Mouse (Mus musculus) forebrain, embryonic 16.5 days (tissue): Measurements from ENCODE around the gene Nrxn1. TPM values are rescaled to one million over a fixed set of nuclear protein-coding genes. Genes with fewer than 3 reads are reported as not detected.
A peak's percentile ranks its signal among the peaks of the same experiment; 100 is the strongest.

ENCODE experiments used
- ATAC-seq: fragments of 200-750 bp; cut with Nextera tagmentation; 2 replicates; pipeline ENCODE4 v1.8.0; 2017; ENCODE audit warnings: mild to moderate bottlenecking, moderate library complexity
- H3K27ac ChIP-seq: fragments of 300-500 bp; sonication (generic); 2 replicates; pipeline ENCODE4 v1.5.1; 2014; ENCODE audit warnings: low read length, control low read depth
- H3K27me3 ChIP-seq: fragments of 300-500 bp; sonication (generic); replicated peaks from 2 replicates; pipeline ENCODE4 v1.6.1; 2014; ENCODE audit warnings: low read length; ENCODE audit not compliant: control insufficient read depth, insufficient read depth
- H3K36me3 ChIP-seq: fragments of 300-500 bp; sonication (generic); 2 replicates; pipeline ENCODE4 v1.6.1; 2014; ENCODE audit not compliant: control insufficient read depth, insufficient read depth
- H3K4me1 ChIP-seq: fragments of 300-500 bp; sonication (generic); replicated peaks from 2 replicates; pipeline ENCODE4 v1.6.1; 2014; ENCODE audit warnings: low read length; ENCODE audit not compliant: control insufficient read depth, insufficient read depth
- H3K4me2 ChIP-seq: fragments of 300-500 bp; sonication (generic); 2 replicates; pipeline ENCODE4 v1.6.1; 2014; ENCODE audit warnings: mild to moderate bottlenecking, low read length, control low read depth
- H3K4me3 ChIP-seq: fragments of 300-500 bp; sonication (generic); replicated peaks from 2 replicates; pipeline ENCODE4 v1.5.1; 2014; ENCODE audit warnings: mild to moderate bottlenecking, low read length, control low read depth
- H3K9ac ChIP-seq: fragments of 300-500 bp; sonication (generic); replicated peaks from 2 replicates; pipeline ENCODE4 v1.6.1; 2014; ENCODE audit warnings: low read depth, low read length, control low read depth
- H3K9me3 ChIP-seq: fragments of 300-500 bp; sonication (generic); 2 replicates; pipeline ENCODE4 v1.6.1; 2016; ENCODE audit warnings: low read length; ENCODE audit not compliant: control insufficient read depth
- WGBS: fragments of 180-500 bp; shearing (Covaris S2); extraction: QIAGEN DNeasy Blood & Tissue Kit; methylation state at CpG from one replicate; pipeline ENCODE4 v1.1.7; 2014; 5-methylcytosine and 5-hydroxymethylcytosine counted together
- polyA plus RNA-seq: library from polyadenylated mRNA; unstranded; fragments of >200 nt; fragmentation: Nextera tagmentation; extraction: Ambion mirVana; gene quantifications from 2 replicates; pipeline ENCODE4 v1.2.1, GENCODE M21; 2015

Nrxn1 gene
- polyA plus RNA-seq, 1 experiment from 2014 or later, result 198 TPM

DNA sequence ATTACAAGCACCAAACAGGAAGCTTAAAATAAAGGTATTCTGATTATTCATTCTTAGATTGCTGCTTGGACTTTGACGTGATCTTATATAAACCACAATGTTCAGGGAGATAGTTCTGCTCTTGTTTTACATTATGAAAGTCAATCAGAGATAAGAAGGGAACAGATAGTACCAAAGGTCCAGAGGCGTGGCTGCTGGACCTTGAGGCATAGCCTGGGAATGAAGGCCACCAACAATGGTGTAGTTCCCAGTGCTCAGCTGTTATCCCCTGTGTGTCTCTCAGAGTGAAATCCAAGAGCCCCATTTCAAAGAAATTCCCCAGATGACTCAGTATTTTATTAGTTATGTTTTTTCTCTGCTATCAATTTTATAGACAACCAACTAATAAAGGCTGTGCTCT, 294.2 kb downstream of the Nrxn1 start:
- H3K27ac ChIP-seq, result no peak overlapping the region
- no peaks in the 10 kb centered on the region for H3K27me3 ChIP-seq
- H3K4me3 ChIP-seq, result no peak overlapping the region
- no peaks in the 10 kb centered on the region for H3K36me3 ChIP-seq
- H3K4me1 ChIP-seq, result peaks cover 2% of the 10 kb centered on the region; the same call in 1 of the 2 replicates
- no peaks in the 10 kb centered on the region for H3K9me3 ChIP-seq
- no peak overlapping the region for H3K4me2 ChIP-seq
- 85% methylated on average over 2 of the region's 2 CpGs for WGBS
- ATAC-seq, result no peak
- no peak overlapping the region for H3K9ac ChIP-seq

DNA sequence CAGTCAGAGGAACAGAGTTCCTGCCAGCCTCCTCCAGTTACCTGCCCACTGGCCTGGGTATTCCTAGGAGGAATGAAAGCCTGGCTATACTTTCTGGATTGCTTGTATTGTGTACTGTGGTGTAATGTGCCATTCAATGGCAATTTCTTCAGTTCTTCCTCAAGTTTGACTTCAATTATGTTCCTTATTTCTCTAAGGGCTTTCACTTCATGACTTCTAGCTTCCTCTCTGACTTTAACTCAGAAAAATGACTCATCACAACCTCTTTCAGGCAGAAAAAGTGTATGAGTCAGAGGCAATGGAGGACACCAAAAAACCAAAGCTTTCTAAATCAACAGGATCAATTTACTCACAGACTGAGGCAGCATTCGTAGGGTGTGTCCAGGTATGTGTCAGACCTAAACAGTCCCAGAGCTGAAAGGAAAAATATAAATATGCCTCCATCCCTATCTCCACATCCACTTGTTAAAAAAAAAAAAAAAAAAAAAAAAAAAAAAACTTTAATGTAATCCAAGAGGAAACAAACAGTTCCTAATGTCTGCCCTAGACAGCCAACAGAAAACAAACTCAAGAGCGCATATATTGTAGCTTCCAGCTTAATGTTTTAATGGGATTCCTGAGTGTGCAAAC, 295.1 kb downstream of the Nrxn1 start:
- Histone ChIP-seq H3K9me3 (no peaks in the 10 kb centered on the region), H3K4me2 (no peak overlapping the region), H3K4me1 (peaks cover 2% of the 10 kb centered on the region; the same call in 1 of the 2 replicates), H3K9ac (no peak overlapping the region), H3K4me3 (no peak overlapping the region), H3K27me3 (no peaks in the 10 kb centered on the region), H3K36me3 (no peaks in the 10 kb centered on the region), H3K27ac (no peak overlapping the region)
- ATAC-seq, result no peak
- WGBS, result 91% methylated on average over 2 of the region's 2 CpGs

DNA sequence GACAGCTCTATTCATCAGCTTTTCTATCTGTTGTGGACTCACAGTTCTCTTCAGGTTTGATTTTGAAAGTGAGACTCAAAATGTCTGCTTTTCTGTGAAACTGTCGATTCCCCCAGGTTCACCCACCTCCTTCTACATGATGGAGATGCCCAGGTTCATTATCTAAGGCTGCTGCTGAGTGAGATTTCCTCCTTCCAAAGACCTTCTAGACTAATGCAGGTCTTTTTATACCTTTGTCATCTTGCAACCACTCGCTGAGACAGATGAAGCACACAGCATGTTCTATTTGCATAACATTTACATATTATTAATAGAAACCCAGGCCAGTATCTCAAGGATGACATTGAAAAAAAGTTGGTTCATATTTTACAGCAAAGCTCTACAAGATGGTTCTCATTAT, 295.9 kb downstream of the Nrxn1 start:
- no peaks in the 10 kb centered on the region for H3K36me3 ChIP-seq
- H3K27me3 ChIP-seq, result no peaks in the 10 kb centered on the region
- H3K9ac ChIP-seq, result no peak overlapping the region
- 55% methylated on average over 2 of the region's 2 CpGs for WGBS
- peaks cover 2% of the 10 kb centered on the region; the same call in 1 of the 2 replicates for H3K4me1 ChIP-seq
- H3K9me3 ChIP-seq, result no peaks in the 10 kb centered on the region
- no peak overlapping the region for H3K27ac ChIP-seq
- H3K4me3 ChIP-seq, result no peak overlapping the region
- H3K4me2 ChIP-seq, result no peak overlapping the region
- ATAC-seq, result no peak

DNA sequence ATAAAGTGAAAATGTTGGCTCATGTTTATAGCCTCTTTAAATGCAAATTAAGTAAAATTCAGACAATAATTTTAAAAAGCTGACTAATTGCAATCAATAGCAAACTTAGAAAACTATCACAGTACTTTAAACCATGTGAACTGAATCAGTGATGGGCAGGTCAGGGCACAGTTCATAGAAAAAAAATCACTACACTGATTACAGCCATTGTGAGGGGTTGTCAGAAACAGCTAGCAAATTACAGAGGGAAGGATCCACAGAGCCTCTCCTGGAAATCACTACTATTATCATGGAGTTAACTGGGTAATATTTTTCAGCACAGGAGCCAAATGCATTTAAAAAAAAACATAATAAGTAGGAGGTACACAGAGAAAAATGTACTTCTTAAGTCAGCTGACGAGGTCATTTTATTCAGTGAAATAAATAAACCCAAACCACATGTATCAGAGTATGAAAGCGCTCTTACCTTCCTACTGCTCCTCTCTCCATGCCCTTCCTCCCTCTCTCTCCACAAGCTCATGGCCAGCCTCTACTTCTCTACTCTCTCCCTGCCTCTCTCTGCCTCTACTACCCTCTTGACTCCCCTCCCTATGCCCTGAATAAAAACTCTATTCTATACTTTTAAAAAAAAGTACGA, 304.3 kb downstream of the Nrxn1 start:
- Histone ChIP-seq H3K4me1 (no peaks in the 10 kb centered on the region), H3K9ac (no peak overlapping the region), H3K9me3 (no peaks in the 10 kb centered on the region), H3K4me2 (no peak overlapping the region), H3K4me3 (no peak overlapping the region), H3K27ac (no peak overlapping the region), H3K36me3 (no peaks in the 10 kb centered on the region), H3K27me3 (no peaks in the 10 kb centered on the region)
- peak; percentile 76 for ATAC-seq
- WGBS, result 70% methylated on average over 3 of the region's 3 CpGs

DNA sequence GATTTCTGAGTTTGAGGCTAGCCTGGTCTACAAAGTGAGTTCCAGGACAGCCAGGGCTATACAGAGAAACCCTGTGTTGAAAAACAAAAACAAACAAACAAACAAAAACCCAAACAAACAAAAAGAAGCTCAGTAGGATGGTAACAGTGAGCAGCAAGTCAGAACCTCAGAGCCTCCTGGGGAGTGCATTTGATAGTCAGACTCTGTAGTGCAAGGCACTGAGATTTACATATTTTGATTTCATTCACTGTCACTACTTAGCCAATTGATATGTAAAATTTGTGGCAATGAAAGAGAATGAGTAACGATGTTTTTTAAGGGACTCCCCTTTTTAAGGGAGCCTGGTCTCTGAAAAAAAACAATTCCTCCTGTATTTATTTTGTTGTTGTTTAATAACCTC, 304.8 kb downstream of the Nrxn1 start:
- no peaks in the 10 kb centered on the region for H3K27me3 ChIP-seq
- peak; percentile 64 for ATAC-seq
- no peak overlapping the region for H3K27ac ChIP-seq
- no peak overlapping the region for H3K4me3 ChIP-seq
- H3K4me2 ChIP-seq, result no peak overlapping the region
- H3K9ac ChIP-seq, result no peak overlapping the region
- H3K4me1 ChIP-seq, result no peaks in the 10 kb centered on the region
- WGBS, result 10% methylated on average over 1 of the region's 1 CpGs
- H3K9me3 ChIP-seq, result no peaks in the 10 kb centered on the region
- no peaks in the 10 kb centered on the region for H3K36me3 ChIP-seq

DNA sequence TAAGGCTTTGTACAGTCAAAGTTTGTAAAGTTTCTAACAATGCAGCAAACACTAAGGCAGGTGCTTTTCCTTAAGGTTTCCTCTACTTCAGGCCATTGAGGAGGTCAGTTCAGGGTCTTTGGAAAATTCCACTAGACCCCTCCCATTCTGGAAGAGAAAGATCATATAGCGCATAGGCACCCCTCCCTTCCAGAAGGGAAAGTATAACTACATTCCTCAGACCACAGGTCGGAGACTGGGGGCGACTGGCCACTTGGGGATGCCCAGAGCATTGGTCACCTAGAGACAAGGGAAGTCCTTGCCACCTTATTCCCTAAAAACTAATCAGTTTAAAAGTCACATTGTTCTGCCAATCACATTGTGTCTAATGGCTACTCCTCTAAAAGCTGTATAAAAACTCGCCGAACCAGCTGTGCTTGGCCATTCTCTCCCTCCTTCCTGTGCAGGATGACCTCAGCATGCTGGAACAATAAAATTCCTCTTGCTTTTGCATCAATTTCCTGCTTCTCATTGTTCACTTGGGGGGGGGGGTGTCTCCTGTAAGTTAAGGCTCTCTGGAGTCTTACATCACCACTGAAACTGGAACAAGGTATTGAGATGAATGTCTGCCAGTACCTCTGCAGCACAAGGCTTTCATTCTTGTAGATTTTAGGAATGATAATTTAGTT, 305.6 kb downstream of the Nrxn1 start:
- no peak overlapping the region for H3K4me2 ChIP-seq

DNA sequence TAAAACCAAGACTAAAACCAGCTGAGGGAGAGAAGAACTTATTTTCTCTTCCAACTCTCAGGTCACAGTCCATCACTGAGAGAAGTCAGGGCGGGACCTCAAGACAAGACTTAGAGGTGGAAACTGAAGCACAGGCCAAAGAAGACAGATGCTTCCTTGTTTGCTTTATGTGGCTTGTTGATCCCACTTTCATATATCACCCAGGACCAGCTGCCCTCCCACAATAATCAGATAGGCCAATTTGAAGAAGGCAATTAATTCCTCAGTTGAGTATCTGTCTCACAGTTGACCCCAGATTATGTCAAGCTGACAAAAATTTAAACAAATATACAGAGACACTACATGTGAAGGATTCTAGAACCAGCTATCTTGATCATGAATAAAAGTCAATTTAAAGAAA, 312.4 kb downstream of the Nrxn1 start:
- H3K4me3 ChIP-seq, result no peak overlapping the region
- 94% methylated on average over 1 of the region's 1 CpGs for WGBS
- H3K4me2 ChIP-seq, result no peak overlapping the region
- no peaks in the 10 kb centered on the region for H3K36me3 ChIP-seq
- H3K9me3 ChIP-seq, result no peaks in the 10 kb centered on the region
- no peak overlapping the region for H3K27ac ChIP-seq
- H3K4me1 ChIP-seq, result no peaks in the 10 kb centered on the region
- ATAC-seq, result no peak
- H3K9ac ChIP-seq, result no peak overlapping the region
- no peaks in the 10 kb centered on the region for H3K27me3 ChIP-seq

More for the DNA sequence above, 305.6 kb downstream of the Nrxn1 start:
- 75% methylated on average over 5 of the region's 5 CpGs for WGBS
- Histone ChIP-seq H3K27me3 (no peaks in the 10 kb centered on the region), H3K4me3 (no peak overlapping the region), H3K4me1 (no peaks in the 10 kb centered on the region), H3K27ac (no peak overlapping the region), H3K9me3 (no peaks in the 10 kb centered on the region), H3K9ac (no peak overlapping the region), H3K36me3 (no peaks in the 10 kb centered on the region)
- 0 out of 2 replicates have a peak, but pooled peaks have one; percentile 19 for ATAC-seq

DNA sequence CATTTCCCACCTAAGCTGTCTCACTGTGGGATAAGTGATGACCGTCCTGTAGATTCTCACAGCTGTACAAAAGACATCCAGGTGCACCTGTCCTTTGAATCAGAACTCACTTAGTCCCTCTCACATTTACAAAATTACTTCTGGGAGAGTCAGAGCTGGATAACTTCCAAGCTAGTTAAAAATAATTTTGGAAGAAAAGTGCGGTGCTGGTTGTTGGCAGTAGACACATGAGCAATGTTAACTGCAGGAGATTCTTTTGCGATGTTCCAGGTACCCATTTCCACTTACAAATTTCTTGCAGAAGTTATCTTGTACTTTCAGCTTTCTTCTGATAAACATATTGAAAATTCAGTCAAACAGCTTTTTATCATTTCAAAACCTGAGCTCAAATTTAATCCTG, 317.5 kb downstream of the Nrxn1 start:
- Histone ChIP-seq H3K9ac (no peak overlapping the region), H3K36me3 (no peaks in the 10 kb centered on the region), H3K4me1 (no peaks in the 10 kb centered on the region), H3K27ac (no peak overlapping the region), H3K27me3 (no peaks in the 10 kb centered on the region), H3K9me3 (no peaks in the 10 kb centered on the region), H3K4me3 (no peak overlapping the region), H3K4me2 (no peak overlapping the region)
- ATAC-seq, result no peak
- 69% methylated on average over 3 of the region's 3 CpGs for WGBS

DNA sequence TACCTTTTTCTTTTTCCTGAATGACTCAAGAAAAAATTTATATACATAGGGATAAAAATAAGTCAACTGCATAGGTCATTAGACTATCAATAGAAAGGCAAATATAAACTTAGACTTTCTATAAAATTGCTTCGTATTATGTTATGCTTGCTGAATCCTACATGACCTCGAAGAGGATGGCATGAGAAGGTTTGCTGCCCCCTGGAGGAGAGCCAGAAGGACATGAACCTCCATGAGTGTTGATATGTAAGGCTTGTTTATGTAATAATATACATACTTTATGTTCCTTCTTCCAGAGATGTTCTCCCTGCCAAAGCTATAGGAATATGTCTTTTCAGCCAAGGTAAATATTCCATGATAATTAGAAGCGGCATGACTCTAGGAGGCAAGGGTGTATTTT, 319.6 kb downstream of the Nrxn1 start:
- H3K4me3 ChIP-seq, result no peak overlapping the region
- H3K36me3 ChIP-seq, result no peaks in the 10 kb centered on the region
- WGBS, result 86% methylated on average over 3 of the region's 3 CpGs
- no peak overlapping the region for H3K4me2 ChIP-seq
- no peak for ATAC-seq
- no peak overlapping the region for H3K9ac ChIP-seq
- no peaks in the 10 kb centered on the region for H3K9me3 ChIP-seq
- H3K27ac ChIP-seq, result no peak overlapping the region
- H3K27me3 ChIP-seq, result no peaks in the 10 kb centered on the region
- H3K4me1 ChIP-seq, result no peaks in the 10 kb centered on the region
